Mouse (Mus musculus): ENCODE results near the gene Fibcd1. TPM values are rescaled to one million over a fixed set of nuclear protein-coding genes. Genes with fewer than 3 reads are reported as not detected.
A peak's percentile ranks its signal among the peaks of the same experiment; 100 is the strongest.

Gene Fibcd1
- polyA plus RNA-seq, 1 experiment: 0.91 TPM

- WGBS: 79% methylated on average over 4 of the region's 4 CpGs
- no peaks in the 10 kb centered on the region for H3K27me3 ChIP-seq (ENCODE audit: control insufficient read depth, insufficient read depth, low read length)
- no peaks in the 10 kb centered on the region; the same call in 1 of the 2 replicates for H3K4me1 ChIP-seq (ENCODE audit: control insufficient read depth, insufficient read depth, insufficient read length, low read length)
- H3K27ac ChIP-seq (ENCODE audit: insufficient read depth, low read depth, low read length): no peak overlapping the region
- H3K36me3 ChIP-seq (ENCODE audit: control insufficient read depth, insufficient read depth, low read length): no peaks in the 10 kb centered on the region
- TF ChIP-seq POLR2A (IDR thresholded peaks at IDR 0.05; ENCODE audit: low read depth, low read length) (no peak), CTCF (IDR thresholded peaks at IDR 0.05; ENCODE audit: extremely low read depth, insufficient read length, insufficient replicate concordance, low read depth, low read length) (no peak)
- H3K4me3 ChIP-seq (ENCODE audit: low read depth, low read length): no peak overlapping the region
Measured at GRCm38 (mm10) chr2:31813641-31814040, 32.2 kb downstream of the Fibcd1 start.

GRCm38 (mm10) chr2:31811086-31811958 lies 34.5 kb downstream of the Fibcd1 start:
- Histone ChIP-seq H3K36me3 (ENCODE audit: control insufficient read depth, insufficient read depth, low read length) (no peaks in the 10 kb centered on the region), H3K27ac (ENCODE audit: insufficient read depth, low read depth, low read length) (no peak overlapping the region), H3K4me3 (ENCODE audit: low read depth, low read length) (no peak overlapping the region), H3K4me1 (ENCODE audit: control insufficient read depth, insufficient read depth, insufficient read length, low read length) (no peaks in the 10 kb centered on the region; the same call in 1 of the 2 replicates), H3K27me3 (ENCODE audit: control insufficient read depth, insufficient read depth, low read length) (no peaks in the 10 kb centered on the region)
- 71% methylated on average over 14 of the region's 14 CpGs for WGBS
- no peak for TF ChIP-seq CTCF (IDR thresholded peaks at IDR 0.05; ENCODE audit: extremely low read depth, insufficient read length, insufficient replicate concordance, low read depth, low read length)

DNA sequence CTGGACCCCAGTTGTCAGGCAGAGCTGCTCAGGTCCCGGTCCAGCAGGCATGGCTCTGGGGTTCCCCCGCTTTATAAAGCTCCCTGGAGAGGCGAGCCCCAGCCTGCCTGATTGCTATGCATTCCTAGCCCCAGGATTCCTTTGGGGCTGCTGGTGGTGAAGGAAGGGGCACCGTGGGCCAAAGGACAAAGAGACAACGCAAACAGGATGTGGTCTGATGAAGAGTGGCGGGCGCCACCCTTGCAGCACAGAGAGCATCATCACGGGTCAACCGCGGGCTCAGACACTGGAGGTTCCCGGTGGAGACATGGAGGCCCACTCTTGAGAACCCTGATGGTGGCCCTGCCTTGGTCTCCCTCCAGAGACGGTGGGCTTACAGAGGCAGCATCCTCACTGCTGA lies 35.4 kb downstream of the Fibcd1 start, which contains the start of gene Qrfp:
Gene Qrfp, minus strand, starts transcription at position 137 of the 400 bp plus-strand sequence.
- Histone ChIP-seq H3K27me3 (ENCODE audit: control insufficient read depth, insufficient read depth, low read length) (no peaks in the 10 kb centered on the region), H3K36me3 (ENCODE audit: control insufficient read depth, insufficient read depth, low read length) (no peaks in the 10 kb centered on the region), H3K4me3 (ENCODE audit: low read depth, low read length) (peak within 1 kb of the TSS; percentile 4; the same call in 1 of the 2 replicates), H3K27ac (ENCODE audit: insufficient read depth, low read depth, low read length) (no peak within 1 kb of the TSS), H3K4me1 (ENCODE audit: control insufficient read depth, insufficient read depth, insufficient read length, low read length) (no peaks in the 10 kb centered on the region; the same call in 1 of the 2 replicates)
- WGBS: 55% methylated on average over 12 of the region's 12 CpGs
- TF ChIP-seq CTCF (IDR thresholded peaks at IDR 0.05; ENCODE audit: extremely low read depth, insufficient read length, insufficient replicate concordance, low read depth, low read length) (no peak), POLR2A (IDR thresholded peaks at IDR 0.05; ENCODE audit: low read depth, low read length) (no peak)

GRCm38 (mm10) chr2:31809358-31809740 lies 36.5 kb downstream of the Fibcd1 start:
- Histone ChIP-seq H3K36me3 (ENCODE audit: control insufficient read depth, insufficient read depth, low read length) (peaks cover 2% of the 10 kb centered on the region; the same call in 1 of the 2 replicates), H3K27me3 (ENCODE audit: control insufficient read depth, insufficient read depth, low read length) (no peaks in the 10 kb centered on the region), H3K4me3 (ENCODE audit: low read depth, low read length) (no peak overlapping the region), H3K27ac (ENCODE audit: insufficient read depth, low read depth, low read length) (no peak overlapping the region), H3K4me1 (ENCODE audit: control insufficient read depth, insufficient read depth, insufficient read length, low read length) (no peaks in the 10 kb centered on the region; the same call in 1 of the 2 replicates)
- TF ChIP-seq POLR2A (IDR thresholded peaks at IDR 0.05; ENCODE audit: low read depth, low read length) (no peak), CTCF (IDR thresholded peaks at IDR 0.05; ENCODE audit: extremely low read depth, insufficient read length, insufficient replicate concordance, low read depth, low read length) (no peak)
- 53% methylated on average over 2 of the region's 2 CpGs for WGBS

DNA sequence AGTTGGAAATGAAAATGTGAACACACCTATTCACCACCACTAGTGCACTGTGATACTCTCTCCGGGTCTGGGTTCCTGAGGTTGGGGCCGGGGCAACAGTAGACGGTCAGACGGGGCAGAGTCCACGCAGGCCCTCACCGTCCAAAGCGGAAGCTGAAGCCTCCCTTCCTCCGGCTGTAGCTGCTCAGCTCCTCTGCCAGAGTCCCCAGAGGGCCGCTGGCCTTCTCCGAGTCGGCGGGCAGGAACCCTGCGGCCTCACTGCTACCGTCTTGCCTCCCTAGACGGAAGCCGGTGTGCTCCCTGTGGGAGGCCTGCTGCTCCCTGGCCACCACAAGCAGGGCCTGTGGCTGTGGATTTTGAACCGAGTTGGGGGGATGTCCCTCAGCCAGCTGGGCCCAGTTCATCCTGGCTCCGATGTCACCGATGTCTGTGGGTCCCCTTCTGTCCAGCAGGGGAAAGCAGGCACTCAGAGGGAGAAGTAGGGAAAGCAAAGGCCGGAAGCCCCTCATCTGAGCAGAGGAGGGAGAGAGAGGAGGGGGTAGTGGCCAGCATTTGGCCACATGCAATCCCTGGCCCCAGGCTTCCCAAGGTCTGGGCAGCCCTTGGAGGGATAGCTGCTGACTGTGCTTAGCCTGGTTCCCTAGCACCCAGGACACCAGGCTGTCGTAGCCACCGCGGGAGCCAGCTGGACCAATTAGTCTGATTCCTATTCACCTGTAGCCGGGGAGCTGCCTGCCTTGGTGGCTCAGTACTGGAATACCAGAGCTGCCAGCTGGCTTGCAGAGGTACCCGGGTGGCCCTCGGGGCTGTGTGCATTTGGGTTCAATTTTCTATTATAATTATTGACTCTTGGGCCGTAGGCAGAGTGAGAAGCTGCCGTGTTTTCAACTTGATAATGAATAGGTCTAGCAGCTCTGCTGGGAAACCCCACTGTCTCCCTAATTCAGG lies 37.1 kb downstream of the Fibcd1 start:
- no peak overlapping the region for H3K27ac ChIP-seq (ENCODE audit: insufficient read depth, low read depth, low read length)
- peaks cover 6% of the 10 kb centered on the region; the same call in 1 of the 2 replicates for H3K36me3 ChIP-seq (ENCODE audit: control insufficient read depth, insufficient read depth, low read length)
- no peaks in the 10 kb centered on the region; the same call in 1 of the 2 replicates for H3K4me1 ChIP-seq (ENCODE audit: control insufficient read depth, insufficient read depth, insufficient read length, low read length)
- H3K27me3 ChIP-seq (ENCODE audit: control insufficient read depth, insufficient read depth, low read length): no peaks in the 10 kb centered on the region
- H3K4me3 ChIP-seq (ENCODE audit: low read depth, low read length): no peak overlapping the region
- TF ChIP-seq CTCF (IDR thresholded peaks at IDR 0.05; ENCODE audit: extremely low read depth, insufficient read length, insufficient replicate concordance, low read depth, low read length): no peak
- no peak for TF ChIP-seq POLR2A (IDR thresholded peaks at IDR 0.05; ENCODE audit: low read depth, low read length)
- 53% methylated on average over 28 of the region's 28 CpGs for WGBS

GRCm38 (mm10) chr2:31806639-31807382 lies 39.0 kb downstream of the Fibcd1 start:
- TF ChIP-seq POLR2A (IDR thresholded peaks at IDR 0.05; ENCODE audit: low read depth, low read length) (no peak), CTCF (IDR thresholded peaks at IDR 0.05; ENCODE audit: extremely low read depth, insufficient read length, insufficient replicate concordance, low read depth, low read length) (no peak)
- Histone ChIP-seq H3K36me3 (ENCODE audit: control insufficient read depth, insufficient read depth, low read length) (peaks cover 19% of the 10 kb centered on the region), H3K27ac (ENCODE audit: insufficient read depth, low read depth, low read length) (no peak overlapping the region), H3K4me1 (ENCODE audit: control insufficient read depth, insufficient read depth, insufficient read length, low read length) (no peaks in the 10 kb centered on the region; the same call in 1 of the 2 replicates), H3K4me3 (ENCODE audit: low read depth, low read length) (no peak overlapping the region), H3K27me3 (ENCODE audit: control insufficient read depth, insufficient read depth, low read length) (no peaks in the 10 kb centered on the region)
- WGBS: 60% methylated on average over 9 of the region's 9 CpGs

Measured in small intestine, adult 2 months (tissue).